ENCODE assay signal across 10 mouse cellular contexts in the genomic region with DNA sequence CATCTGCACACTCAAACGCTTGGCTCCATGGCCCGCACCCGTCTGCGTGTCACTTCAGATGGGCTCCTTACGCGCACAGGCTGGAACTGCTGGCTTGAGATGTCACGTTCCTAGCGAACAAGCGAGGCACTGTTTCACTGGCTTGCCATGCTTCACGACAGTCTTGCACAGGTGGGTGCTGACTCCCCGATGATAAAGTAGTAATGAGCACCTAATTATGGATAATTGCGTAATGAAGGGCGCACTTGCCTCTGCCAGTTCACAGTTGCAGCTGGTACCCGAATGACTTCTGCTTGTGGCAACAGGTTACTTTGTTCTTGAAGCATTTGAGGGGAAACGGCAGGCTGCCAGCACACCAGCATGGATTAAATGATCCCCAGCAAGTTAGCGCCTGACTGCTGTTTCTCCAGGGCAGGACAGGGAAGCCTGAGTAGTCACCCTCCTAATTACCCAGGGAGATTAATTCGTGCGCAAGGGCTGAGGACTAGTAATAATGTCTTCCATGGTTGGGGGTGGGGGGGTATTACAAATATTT.
A peak's percentile ranks its signal among the peaks of the same experiment; 100 is the strongest.
DNase-seq lines count a peak whose midpoint lies in the region; ATAC-seq and TF ChIP-seq lines count a peak whose summit lies in the region.
"Had no signal": no experiment of that assay in that cellular context is flagged by ENCODE, and none has a peak within 500 bp of the region (broad histone marks: within the 10 kb centered on the region; RNA-seq: fewer than 3 reads in every experiment).

No protein-coding gene starts in this region.

- no peak for TF ChIP-seq POLR2A in cerebellum, adult 2 months (IDR thresholded peaks at IDR 0.05; ENCODE audit: borderline replicate concordance, insufficient read depth, low read length)

- no peak for ATAC-seq in midbrain, embryonic 14.5 days (ENCODE audit: low FRiP score, low TSS enrichment)
- no peak for ATAC-seq in midbrain, embryonic 13.5 days
- ATAC-seq in stomach, embryonic 14.5 days (ENCODE audit: insufficient number of reproducible peaks, insufficient read depth, low FRiP score, low read depth) = no peak

- H3K36me3 ChIP-seq in midbrain, embryonic 14.5 days (ENCODE audit: control insufficient read depth, insufficient read depth, low read length) = no peaks in the 10 kb centered on the region
- no peaks in the 10 kb centered on the region for H3K36me3 ChIP-seq in midbrain, embryonic 13.5 days
- no peaks in the 10 kb centered on the region for H3K36me3 ChIP-seq in stomach, embryonic 14.5 days (ENCODE audit: control insufficient read depth, insufficient read depth, low read length)

- H3K4me3 ChIP-seq in midbrain, embryonic 14.5 days (replicated peaks; ENCODE audit: low read depth, low read length) = no peak overlapping the region
- H3K4me3 ChIP-seq in midbrain, embryonic 13.5 days (replicated peaks) = no peak overlapping the region
- no peak overlapping the region for H3K4me3 ChIP-seq in stomach, embryonic 14.5 days (ENCODE audit: low read depth, low read length)
- no peak overlapping the region for H3K4me3 ChIP-seq in cerebellum, adult 2 months (replicated peaks; ENCODE audit: insufficient read depth, low read depth, low read length)
- H3K4me3 ChIP-seq: heart, adult 2 months had no signal

- intact Hi-C loops in gastrocnemius, postnatal 14 days (cut with DNase I; ENCODE audit: low total_unique reads) = no loop called here

- H3K9ac ChIP-seq in midbrain, embryonic 14.5 days (replicated peaks; ENCODE audit: low read length) = no peak overlapping the region
- no peak overlapping the region for H3K9ac ChIP-seq in midbrain, embryonic 13.5 days (replicated peaks)
- no peak overlapping the region for H3K9ac ChIP-seq in stomach, embryonic 14.5 days (replicated peaks; ENCODE audit: low read depth, low read length)
- H3K9ac ChIP-seq: liver, embryonic 14.5 days had no signal

- no peak overlapping the region for H3K27ac ChIP-seq in midbrain, embryonic 14.5 days (replicated peaks; ENCODE audit: low read depth, low read length)
- H3K27ac ChIP-seq in midbrain, embryonic 13.5 days = no peak overlapping the region
- no peak overlapping the region for H3K27ac ChIP-seq in stomach, embryonic 14.5 days (ENCODE audit: low read length)
- H3K27ac ChIP-seq in cerebellum, adult 2 months (ENCODE audit: insufficient read depth, low read length) = no peak overlapping the region
- H3K27ac ChIP-seq: heart, adult 2 months; liver, embryonic 14.5 days had no signal

- no peak for TF ChIP-seq CTCF in cerebellum, adult 2 months (IDR thresholded peaks at IDR 0.05; ENCODE audit: borderline replicate concordance, insufficient read depth, low read depth, low read length)

- peak; percentile 38 to 48 for DNase-seq in cerebellum, postnatal 10 days
- no peak for DNase-seq in cerebellum, adult 11 months
- DNase-seq in midbrain, embryonic 14.5 days = peak; percentile 33
- DNase-seq in kidney, postnatal 36 days = peak; percentile 31 to 39
- no peak for DNase-seq in gastrocnemius, postnatal 14 days
- DNase-seq in cerebellum, adult 2 months = no peak
- DNase-seq: heart, adult 2 months had no signal

- no peak overlapping the region for H3K4me2 ChIP-seq in midbrain, embryonic 14.5 days (ENCODE audit: low read length)
- no peak overlapping the region for H3K4me2 ChIP-seq in midbrain, embryonic 13.5 days (replicated peaks)
- 0 out of 2 replicates have a peak overlapping the region, but pooled peaks have one; percentile 7 for H3K4me2 ChIP-seq in stomach, embryonic 14.5 days (replicated peaks; ENCODE audit: low read depth, low read length)

- H3K4me1 ChIP-seq in midbrain, embryonic 14.5 days (ENCODE audit: control insufficient read depth, insufficient read depth, low read length) = no peaks in the 10 kb centered on the region
- H3K4me1 ChIP-seq in midbrain, embryonic 13.5 days (replicated peaks) = peaks cover 7% of the 10 kb centered on the region; the same call in 1 of the 2 replicates
- no peaks in the 10 kb centered on the region for H3K4me1 ChIP-seq in stomach, embryonic 14.5 days (ENCODE audit: control insufficient read depth, insufficient read depth, low read length)
- H3K4me1 ChIP-seq in cerebellum, adult 2 months (ENCODE audit: control insufficient read depth, insufficient read depth, low read length) = no peaks in the 10 kb centered on the region

- H3K9me3 ChIP-seq in midbrain, embryonic 14.5 days (ENCODE audit: control insufficient read depth, low read length) = no peaks in the 10 kb centered on the region
- no peaks in the 10 kb centered on the region for H3K9me3 ChIP-seq in midbrain, embryonic 13.5 days
- no peaks in the 10 kb centered on the region for H3K9me3 ChIP-seq in stomach, embryonic 14.5 days (ENCODE audit: control insufficient read depth, low read depth, low read length)

- no peaks in the 10 kb centered on the region for H3K27me3 ChIP-seq in midbrain, embryonic 14.5 days (ENCODE audit: control insufficient read depth, insufficient read depth, low read length)
- H3K27me3 ChIP-seq in midbrain, embryonic 13.5 days = peaks cover 12% of the 10 kb centered on the region; the same call in 1 of the 2 replicates
- no peaks in the 10 kb centered on the region for H3K27me3 ChIP-seq in stomach, embryonic 14.5 days (ENCODE audit: control insufficient read depth, insufficient read depth, low read length)
- H3K27me3 ChIP-seq in cerebellum, adult 2 months (ENCODE audit: control insufficient read depth, insufficient read depth, low read length) = no peaks in the 10 kb centered on the region; the same call in 1 of the 2 replicates

- WGBS in midbrain, embryonic 14.5 days = 63% methylated on average over 18 of the region's 18 CpGs
- WGBS in midbrain, embryonic 13.5 days = 47% methylated on average over 18 of the region's 18 CpGs
- WGBS in stomach, embryonic 14.5 days = 57% methylated on average over 18 of the region's 18 CpGs
- WGBS in cerebellum, adult 2 months = 5% methylated on average over 18 of the region's 18 CpGs

Comparison
In these comparisons a context has a peak if more than half of its experiments do, and no peak if none do; other contexts are left out.
1. DNase-seq: peak in cerebellum, postnatal 10 days (2 of 2), midbrain, embryonic 14.5 days (single experiment) and kidney, postnatal 36 days (2 of 2); none in cerebellum, adult 11 months (single experiment), gastrocnemius, postnatal 14 days (single experiment) and cerebellum, adult 2 months (0 of 2).